Mouse (Mus musculus) right cerebral cortex, postnatal 10 days (tissue): Measurements from ENCODE around the gene Slc6a12.

Experiments
- DNase-seq, 2 experiments: peaks; one replicate each; pipeline ENCODE4 v3.0.0; 2021; ENCODE audit warnings: low spot score in 2 of 2

Gene Slc6a12

DNA sequence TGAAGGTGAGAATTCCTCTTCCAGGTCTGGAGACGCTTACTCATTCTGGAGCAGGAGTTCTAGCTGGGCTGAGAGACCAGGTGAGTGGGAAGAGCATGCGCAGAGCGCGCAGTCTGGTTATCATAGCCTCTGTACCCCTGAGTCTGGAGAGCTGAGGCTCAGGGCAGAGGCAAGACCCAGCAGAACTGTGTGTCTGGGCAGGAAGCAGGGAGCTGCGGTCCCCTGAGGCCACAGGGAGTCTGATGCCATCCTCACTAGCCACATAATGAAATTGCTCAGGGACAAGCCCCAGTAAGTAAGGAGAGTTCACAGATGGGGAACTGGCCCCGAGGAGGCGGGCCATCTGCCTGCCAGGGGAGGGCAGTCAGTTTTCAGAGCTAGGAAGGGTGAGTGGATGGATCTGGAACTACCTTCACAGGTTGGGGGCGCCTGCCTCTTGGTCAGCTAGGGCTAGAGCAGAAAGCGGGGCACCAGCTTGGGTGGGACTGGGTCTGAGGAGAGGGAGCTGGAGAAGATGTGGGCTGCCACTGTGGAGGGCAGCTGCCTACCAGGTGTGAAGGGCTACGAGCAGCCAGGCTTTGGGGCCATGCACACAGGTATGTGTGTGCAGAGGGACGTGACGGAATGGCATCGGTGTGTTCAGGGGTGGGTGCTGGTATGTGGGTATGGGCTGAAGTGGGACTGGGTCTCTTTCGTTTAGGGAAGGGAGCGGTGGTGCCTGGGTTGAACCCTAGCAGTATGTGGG, at the start of gene Slc6a12:
TSS of gene Slc6a12 (plus strand) at position 51 of the 745 bp plus-strand sequence.
- DNase-seq: no peak

- no peak for DNase-seq
These were observed 43.6 kb upstream of the Slc6a12 start for GRCm38 (mm10) chr6:121299317-121299716.

DNA sequence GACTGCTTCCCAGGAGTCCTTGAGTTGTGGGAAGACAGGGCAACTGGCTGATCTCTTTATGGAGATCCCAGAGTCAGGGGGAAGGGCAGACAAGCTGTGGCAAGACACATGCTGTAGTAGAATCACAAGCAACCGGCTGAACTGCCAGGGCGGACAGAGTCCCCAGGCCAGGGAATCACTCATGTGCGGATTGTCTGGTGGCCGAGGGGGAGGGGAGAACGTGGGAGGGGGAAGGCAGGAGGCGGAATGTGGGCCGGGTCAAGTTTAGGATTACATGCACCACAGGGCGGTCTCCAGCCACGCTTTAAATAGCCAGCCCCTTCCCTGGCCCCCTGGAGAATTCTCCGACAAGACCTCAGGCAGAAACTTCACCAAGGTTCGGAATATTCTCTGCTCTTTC, 42.9 kb upstream of the Slc6a12 start, which contains the start of gene Slc6a13:
TSS of gene Slc6a13 (plus strand) at position 274 of the 400 bp plus-strand sequence.
- DNase-seq: no peak

DNA sequence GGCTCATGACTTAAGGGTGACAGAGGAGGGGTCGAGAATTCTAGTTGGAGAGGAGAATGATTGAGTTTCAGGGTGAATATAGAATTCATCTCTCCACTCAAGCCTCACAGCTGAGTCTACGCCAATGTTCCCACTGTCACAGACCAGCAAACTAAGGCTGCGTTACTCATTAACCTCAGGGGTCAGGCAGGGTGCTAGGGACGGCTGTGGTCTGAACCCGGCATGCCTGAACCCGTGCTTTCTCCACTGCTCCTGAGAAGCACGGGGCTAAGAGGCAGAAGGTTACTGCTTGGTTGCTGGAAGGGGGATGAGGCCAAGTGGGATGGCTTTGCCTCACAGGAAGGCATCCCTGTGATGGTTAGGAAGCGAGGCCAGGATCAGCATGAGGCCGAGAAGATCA, 42.4 kb upstream of the Slc6a12 start:
- no peak for DNase-seq

DNA sequence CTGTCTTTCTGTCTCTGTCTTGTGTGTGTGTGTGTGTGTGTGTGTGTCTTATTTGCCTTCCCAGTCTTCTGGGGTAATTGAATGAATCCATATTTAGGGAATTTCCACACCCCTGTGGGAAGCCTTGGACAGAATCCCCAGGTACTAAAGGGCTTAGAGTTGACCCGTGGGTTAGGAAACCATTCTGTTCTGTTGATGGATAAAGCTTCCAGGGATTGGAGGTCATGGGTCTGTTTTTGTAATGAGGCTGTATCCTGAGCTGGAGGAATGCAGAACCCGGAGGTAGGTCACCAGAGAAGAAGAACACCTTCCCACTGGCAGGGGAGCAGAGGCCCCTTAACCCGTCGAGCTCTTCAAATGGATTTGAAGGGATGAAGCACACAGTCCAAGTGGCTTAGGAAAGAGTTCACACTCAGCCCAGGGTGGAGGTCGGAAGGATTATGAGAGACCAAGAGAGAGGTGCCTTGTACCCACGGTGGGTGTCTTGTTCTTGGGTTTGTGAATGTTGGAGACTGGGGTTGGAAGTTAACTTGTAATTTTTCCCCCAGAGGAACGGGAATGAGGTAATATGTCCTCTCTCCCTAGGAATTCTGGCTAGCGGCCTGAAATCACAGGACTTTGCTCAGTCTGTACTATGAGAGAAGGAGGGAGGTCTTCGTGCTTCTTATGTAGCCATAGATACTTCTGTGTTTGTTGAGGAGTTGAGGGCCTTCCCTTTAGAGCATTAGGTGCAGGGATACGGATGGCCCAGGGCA, 39.2 kb upstream of the Slc6a12 start:
- DNase-seq: no peak

GRCm38 (mm10) chr6:121304630-121305029, 38.2 kb upstream of the Slc6a12 start:
- no peak for DNase-seq

DNA sequence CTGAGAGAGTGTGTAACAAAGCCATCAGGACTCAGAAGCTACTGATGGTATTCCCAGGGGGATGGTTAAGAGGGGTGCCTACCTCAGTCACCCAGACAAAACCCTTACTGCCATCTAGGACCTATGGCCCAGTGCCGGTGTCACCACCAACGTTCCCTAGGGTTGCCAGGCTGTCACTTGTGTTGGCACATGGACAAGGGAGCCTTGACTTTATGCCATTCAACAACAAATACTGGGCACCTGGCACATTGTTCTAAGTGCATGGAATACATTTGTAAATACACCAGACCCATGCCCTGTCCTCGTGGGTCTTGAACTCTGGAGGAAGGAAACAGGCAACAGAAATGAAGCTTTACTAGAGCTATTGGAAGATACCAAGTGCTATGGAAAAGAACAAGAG, 37.3 kb upstream of the Slc6a12 start:
- no peak for DNase-seq

GRCm38 (mm10) chr6:121310984-121311383, 31.9 kb upstream of the Slc6a12 start:
- no peak for DNase-seq

DNA sequence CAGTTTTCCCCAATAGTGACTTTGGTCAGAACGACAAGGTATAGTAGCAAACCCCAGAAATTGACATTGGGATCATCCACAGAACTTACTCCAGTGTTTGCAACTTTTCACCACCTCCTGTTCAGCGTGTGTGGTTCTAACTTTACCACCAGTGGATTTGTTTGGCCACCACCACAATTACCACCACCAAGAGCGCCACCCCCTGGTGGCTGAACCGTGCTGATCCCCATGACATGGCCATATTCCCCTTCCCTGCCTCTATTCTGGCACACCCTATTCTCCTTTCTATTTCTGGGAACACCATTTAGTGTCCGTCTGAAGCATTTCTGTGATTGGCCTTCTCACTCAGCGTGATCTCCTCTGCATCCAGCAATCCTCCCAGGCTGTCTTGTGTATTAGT, 23.8 kb upstream of the Slc6a12 start:
- DNase-seq: no peak

- DNase-seq: no peak
These were observed 20.3 kb upstream of the Slc6a12 start for GRCm38 (mm10) chr6:121322381-121323110.

DNA sequence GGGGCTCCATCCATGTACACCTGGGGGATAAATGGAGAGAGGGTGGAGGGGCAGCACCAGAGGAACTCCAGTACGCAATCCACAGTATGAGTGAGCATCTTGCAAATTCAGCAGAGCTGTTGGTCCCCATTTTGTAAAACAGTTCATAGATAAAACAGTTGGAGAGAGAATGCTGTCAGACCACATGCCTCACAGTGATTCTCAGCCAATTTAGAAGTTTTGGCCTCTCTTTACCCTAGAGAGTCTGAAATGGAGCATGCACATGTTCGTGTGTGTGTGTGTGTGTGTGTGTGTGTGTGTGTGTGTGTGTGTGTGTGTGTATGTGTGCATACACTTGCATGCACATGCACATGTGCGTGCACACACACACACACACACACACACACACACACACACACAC, 17.6 kb upstream of the Slc6a12 start:
- no peak for DNase-seq

DNA sequence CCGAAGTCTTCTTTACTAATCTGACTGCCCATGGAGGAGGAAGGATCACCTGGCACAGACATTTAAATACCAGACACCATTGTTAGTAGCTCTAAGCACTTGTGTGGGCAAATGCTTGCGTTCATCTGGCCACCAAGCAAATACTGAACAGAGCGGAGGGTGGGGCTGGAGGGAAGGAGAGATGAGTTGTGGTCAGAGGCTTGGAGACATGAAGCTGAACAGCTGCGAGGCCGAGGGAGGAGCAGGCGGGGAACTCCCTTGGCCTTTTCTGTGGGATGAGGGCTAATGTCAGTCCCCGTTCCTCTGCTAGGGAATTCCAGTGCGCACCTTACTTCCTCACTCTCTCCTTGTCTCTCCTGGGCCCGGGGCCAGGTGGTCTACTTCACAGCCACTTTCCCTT, 17.1 kb upstream of the Slc6a12 start:
- DNase-seq: no peak

- no peak for DNase-seq
These were observed 16.3 kb upstream of the Slc6a12 start for GRCm38 (mm10) chr6:121326486-121327069.

GRCm38 (mm10) chr6:121328417-121328884, 14.4 kb upstream of the Slc6a12 start:
- peak; percentile 78 to 82 for DNase-seq

- peak; percentile 61 to 62 for DNase-seq
These were observed 12.9 kb upstream of the Slc6a12 start for GRCm38 (mm10) chr6:121329848-121330508.

GRCm38 (mm10) chr6:121335841-121336240, 7.0 kb upstream of the Slc6a12 start:
- DNase-seq: no peak

- no peak for DNase-seq
These were observed 6.3 kb upstream of the Slc6a12 start for GRCm38 (mm10) chr6:121336558-121336957.

DNA sequence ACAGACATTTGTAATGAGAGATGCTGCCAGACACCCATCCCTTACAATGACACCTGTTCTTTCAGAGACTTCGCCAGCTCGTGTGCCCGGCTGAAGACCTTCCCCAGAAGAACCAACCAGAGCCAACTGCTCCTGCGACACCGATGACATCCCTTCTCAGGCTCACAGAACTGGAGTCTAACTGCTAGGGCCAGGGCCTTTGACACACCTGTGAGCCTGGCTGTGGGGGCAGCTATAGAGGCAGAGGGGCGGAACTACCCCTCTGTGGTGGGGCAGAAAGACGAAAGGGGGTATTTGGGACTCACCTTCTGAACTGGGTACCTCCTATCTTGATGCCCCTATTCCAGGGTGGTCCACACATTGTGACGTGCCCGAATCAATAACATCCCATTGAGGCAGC, 5.6 kb upstream of the Slc6a12 start:
- DNase-seq: no peak

- peak; percentile 80 to 83 for DNase-seq
These were observed 4.9 kb upstream of the Slc6a12 start for GRCm38 (mm10) chr6:121337770-121338518.

- DNase-seq: no peak
These were observed 4.4 kb upstream of the Slc6a12 start for GRCm38 (mm10) chr6:121338519-121338896.

DNA sequence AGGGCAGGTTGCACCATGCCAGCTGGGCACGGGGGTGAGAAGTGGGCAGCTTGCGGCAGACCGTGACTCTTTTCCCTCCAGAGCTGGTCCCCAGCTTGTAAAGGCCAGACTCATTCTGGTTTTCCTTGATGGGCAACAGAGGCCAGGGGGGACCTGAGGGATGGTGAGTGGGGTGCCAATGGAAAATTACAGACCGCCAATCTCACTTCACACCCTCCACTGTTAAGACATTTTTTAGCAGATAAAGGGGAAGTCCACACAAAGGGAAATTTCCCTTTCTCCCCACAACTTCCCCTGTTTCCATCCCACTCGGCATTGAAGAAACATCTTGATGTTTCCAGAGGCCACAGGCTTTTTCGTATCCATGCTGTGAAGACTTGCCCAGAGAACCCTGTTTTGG, 1.2 kb upstream of the Slc6a12 start:
- no peak for DNase-seq
